Mouse (Mus musculus) embryonic fibroblast, embryonic 13.5 days (primary cell): ENCODE measurements around the gene Skint8. TPM values are rescaled to one million over a fixed set of nuclear protein-coding genes. Genes with fewer than 3 reads are reported as not detected.
"Not testable (repeated sequence)": the region's sequence is repeated elsewhere in the genome, so short reads cannot be mapped to it uniquely, and the experiment has no call there.

Experiments
- H3K27ac ChIP-seq: 2 replicates; pipeline ENCODE4 v1.5.1; 2012; ENCODE audit warnings: low read length, control low read depth, inconsistent platforms; ENCODE audit not compliant: insufficient read depth
- H3K4me1 ChIP-seq: 2 replicates; pipeline ENCODE4 v1.6.1; 2011; ENCODE audit warnings: low read length; ENCODE audit not compliant: control insufficient read depth, insufficient read depth
- H3K4me3 ChIP-seq: 2 replicates; pipeline ENCODE4 v1.5.1; 2011; ENCODE audit warnings: mild to moderate bottlenecking, control low read depth, low read length; ENCODE audit not compliant: insufficient read depth
- CTCF ChIP-seq: IDR thresholded peaks from 2 replicates; pipeline ENCODE4 v1.5.1; 2011; ENCODE audit warnings: mild to moderate bottlenecking, control low read depth, low read length, moderate library complexity, borderline replicate concordance; ENCODE audit not compliant: insufficient read depth
- POLR2A ChIP-seq: IDR thresholded peaks from 2 replicates; pipeline ENCODE4 v1.6.1; 2011; ENCODE audit warnings: low read depth, mild to moderate bottlenecking, control low read depth, low read length, moderate library complexity
- polyA plus RNA-seq: library from polyadenylated mRNA; stranded (reverse); fragments of >200 nt; gene quantifications from 2 replicates; pipeline ENCODE4 v1.2.4, GENCODE M21; 2011; ENCODE audit warnings: low read depth; ENCODE audit not compliant: missing spikeins, insufficient read length

The Skint8 gene
- polyA plus RNA-seq, 1 experiment: not detected

DNA sequence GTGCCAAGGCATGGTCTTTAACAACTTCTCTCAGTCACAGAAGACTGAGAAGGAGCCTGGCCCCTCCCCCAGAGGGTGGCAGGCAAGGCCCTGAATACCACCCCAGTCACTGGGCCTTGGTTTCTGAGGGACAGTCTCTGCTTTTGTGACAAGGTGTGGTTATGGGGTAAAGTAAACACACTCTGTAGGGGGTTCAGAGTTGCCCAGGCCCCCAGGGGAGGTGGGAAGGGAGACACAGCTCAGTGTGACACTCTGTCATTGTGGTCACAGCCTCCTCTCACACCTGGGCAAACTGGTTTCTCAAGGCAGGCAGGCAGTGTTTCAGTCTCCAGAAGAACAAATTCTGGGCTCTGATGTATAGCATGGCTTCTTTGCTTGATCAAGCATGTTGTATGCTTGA, 16.4 kb upstream of the Skint8 start, which contains the start of gene Slc5a9:
TSS of gene Slc5a9 (minus strand) at position 144 of the 400 bp plus-strand sequence.
- Histone ChIP-seq H3K4me3 (no peak within 1 kb of the TSS), H3K4me1 (no peaks in the 10 kb centered on the region), H3K27ac (no peak within 1 kb of the TSS)
- TF ChIP-seq POLR2A (no peak), CTCF (no peak)

DNA sequence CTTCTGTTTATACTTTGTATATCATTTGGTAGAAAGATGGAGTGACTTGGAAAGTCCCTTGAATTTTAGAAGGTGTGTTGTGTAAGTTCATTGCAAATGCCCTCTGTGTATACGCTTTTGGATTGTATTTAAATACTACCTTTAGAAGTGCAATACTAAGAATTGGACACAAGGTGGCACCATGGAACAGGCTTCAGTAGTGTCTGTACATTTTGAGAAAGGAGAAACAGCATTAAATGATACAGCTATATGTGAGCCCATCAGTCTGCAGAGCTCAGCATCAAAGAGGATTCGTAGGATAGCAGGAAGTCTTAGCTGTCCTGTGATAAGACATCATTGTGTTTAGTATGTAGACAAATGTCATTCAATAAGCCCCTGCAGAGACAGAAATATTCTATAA, 11.3 kb upstream of the Skint8 start:
- H3K4me1 ChIP-seq: no peaks in the 10 kb centered on the region
- TF ChIP-seq CTCF (no peak), POLR2A (no peak)
- H3K27ac ChIP-seq: no peak overlapping the region
- no peak overlapping the region for H3K4me3 ChIP-seq

DNA sequence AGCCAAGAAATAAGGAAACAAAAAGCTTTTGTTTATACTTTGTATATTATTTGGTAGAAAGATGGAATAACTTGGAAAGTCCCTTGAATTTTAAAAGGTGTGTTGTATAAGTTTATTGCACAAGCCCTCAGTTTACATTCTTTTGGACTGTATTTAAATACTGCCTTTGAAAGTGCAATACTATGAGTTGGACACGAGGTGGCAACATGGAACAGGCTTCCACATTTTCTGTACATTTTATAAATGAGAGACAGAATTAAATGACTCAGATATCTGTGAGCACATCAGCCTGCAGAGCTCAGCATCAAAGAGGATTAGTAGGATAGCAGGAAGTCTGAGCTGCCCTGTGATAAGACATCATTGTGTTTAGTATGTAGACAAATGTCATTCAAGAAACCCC, 42.1 kb downstream of the Skint8 start:
- no peaks in the 10 kb centered on the region for H3K4me1 ChIP-seq
- H3K27ac ChIP-seq: no peak overlapping the region
- no peak for TF ChIP-seq CTCF
- no peak for TF ChIP-seq POLR2A
- no peak overlapping the region for H3K4me3 ChIP-seq

DNA sequence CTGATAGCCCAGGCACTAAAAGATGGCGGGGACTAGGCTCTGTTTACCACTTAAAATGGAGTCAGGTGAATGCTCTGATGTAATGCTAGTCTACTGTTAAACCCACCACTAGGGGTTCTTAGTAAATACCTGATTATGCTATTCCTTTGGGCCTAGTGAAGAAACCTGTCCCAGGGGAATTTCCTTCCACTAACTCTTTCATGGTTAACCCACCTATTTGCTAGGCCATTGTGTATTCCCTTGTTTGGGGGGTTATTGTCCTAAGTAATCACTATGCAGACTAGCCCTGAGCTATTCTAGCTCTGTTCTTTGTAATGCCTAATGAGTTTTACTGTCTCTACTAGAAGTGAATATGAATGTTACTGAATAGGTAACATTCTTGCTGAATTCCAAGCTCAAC, 44.0 kb downstream of the Skint8 start:
- H3K27ac ChIP-seq, H3K4me3 ChIP-seq, H3K4me1 ChIP-seq: not testable (repeated sequence)

DNA sequence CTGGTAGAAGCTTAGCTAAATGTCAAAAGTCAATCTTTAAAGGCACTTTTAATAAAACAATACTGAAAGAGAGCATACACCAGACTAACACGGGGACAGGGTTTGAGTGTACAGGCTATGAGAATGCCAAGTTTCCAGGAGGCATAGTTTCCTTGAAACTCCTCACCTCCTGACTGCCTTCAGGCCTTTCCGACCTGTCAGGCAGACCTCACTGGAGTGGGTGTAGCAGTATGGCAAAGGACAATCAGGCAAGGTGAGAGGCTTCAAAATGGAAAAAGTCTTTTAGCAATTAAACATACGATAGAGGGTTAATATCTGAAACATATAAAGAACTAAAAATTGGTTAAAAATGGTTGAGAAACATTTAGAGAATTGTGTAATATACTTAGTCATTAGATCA, 44.5 kb downstream of the Skint8 start:
- Histone ChIP-seq H3K27ac (no peak overlapping the region), H3K4me1 (no peaks in the 10 kb centered on the region), H3K4me3 (no peak overlapping the region)
- TF ChIP-seq POLR2A: no peak
- no peak for TF ChIP-seq CTCF

DNA sequence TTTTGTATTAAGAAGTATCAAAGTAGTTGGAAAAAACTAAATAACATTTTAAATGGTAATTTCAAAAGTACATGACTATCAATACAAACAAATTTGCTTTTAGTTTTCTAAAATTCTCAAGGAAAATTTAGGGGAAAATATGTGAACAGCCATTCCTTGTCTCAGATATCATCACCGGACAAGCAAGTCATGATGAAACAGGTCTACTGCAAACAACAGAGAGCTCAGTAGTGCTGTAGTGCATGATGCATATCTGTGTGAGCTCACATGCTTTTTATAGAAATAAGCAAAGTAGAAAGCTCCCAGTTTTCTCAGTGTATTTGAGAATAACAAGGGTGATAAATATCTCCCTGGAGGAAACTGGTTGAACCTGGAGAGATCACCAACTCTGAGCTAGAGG, 53.4 kb downstream of the Skint8 start, which contains the start of gene Skint7:
TSS of gene Skint7 (plus strand) at position 301 of the 400 bp plus-strand sequence.
- Histone ChIP-seq H3K4me3 (no peak within 1 kb of the TSS), H3K27ac (no peak within 1 kb of the TSS), H3K4me1 (no peaks in the 10 kb centered on the region)
- no peak for TF ChIP-seq CTCF

Other genes with a start within 250 kb of the Skint8 start
- 57.7 and 59.3 TPM in 2 replicates for gene Spata6, start 199.4 kb upstream of the Skint8 start, polyA plus RNA-seq
- not detected in 2 replicates for gene Slc5a9, start 16.5 kb upstream of the Skint8 start, polyA plus RNA-seq
- not detected in 2 replicates for gene Skint7, start 53.5 kb downstream of the Skint8 start, polyA plus RNA-seq
- not detected in 2 replicates for gene Skint1, start 86.9 kb downstream of the Skint8 start, polyA plus RNA-seq
- not detected in 2 replicates for gene Skint4, start 152.6 kb downstream of the Skint8 start, polyA plus RNA-seq